Comparison of ENCODE assay signal across 17 mouse cellular contexts in the genomic region with DNA sequence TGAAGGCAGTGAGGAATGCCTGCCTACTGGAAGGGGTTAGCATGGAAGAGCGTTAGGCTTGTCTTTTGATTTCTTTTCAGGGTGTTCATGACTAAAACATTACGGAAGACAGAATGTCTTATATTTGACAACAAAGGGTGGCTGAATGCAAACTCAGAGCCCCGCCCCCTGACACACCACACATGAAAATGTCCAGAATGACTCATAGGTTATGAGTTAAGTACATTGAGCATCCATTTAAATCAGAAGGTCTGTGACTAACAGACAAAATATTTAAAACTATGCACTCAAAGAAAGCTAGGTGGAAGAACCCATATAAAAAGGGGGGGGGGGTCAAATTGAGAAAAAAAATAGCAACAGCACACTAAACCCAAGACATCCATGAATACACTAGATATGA. TPM values are rescaled to one million over a fixed set of nuclear protein-coding genes. Genes with fewer than 3 reads are reported as not detected.
"Had no signal": no experiment of that assay in that cellular context is flagged by ENCODE, and none has a peak within 500 bp of the region (broad histone marks: within the 10 kb centered on the region; RNA-seq: fewer than 3 reads in every experiment).

No protein-coding gene starts in this region.

- H3K4me3 ChIP-seq: midbrain, embryonic 10.5 days; midbrain, embryonic 12.5 days; myocyte; neural tube, embryonic 13.5 days; stomach, embryonic 15.5 days had no signal

- H3K4me1 ChIP-seq: stomach, embryonic 15.5 days had no signal

- H3K27me3 ChIP-seq: midbrain, embryonic 12.5 days; neural tube, embryonic 13.5 days; stomach, embryonic 15.5 days had no signal

- H3K36me3 ChIP-seq: midbrain, embryonic 12.5 days; neural tube, embryonic 13.5 days; stomach, embryonic 15.5 days had no signal

- DNase-seq: lung, adult 18-20 months; lung, embryonic 14.5 days; lung, postnatal 10 days; lung, postnatal 4 days; midbrain, embryonic 14.5 days; right cerebral cortex, postnatal 14 days; thymus, postnatal 14 days; thymus, postnatal 36 days had no signal

- H3K27ac ChIP-seq: midbrain, embryonic 10.5 days; midbrain, embryonic 12.5 days; neural tube, embryonic 13.5 days; stomach, embryonic 15.5 days; stomach, postnatal 0 days had no signal

RNA-seq across cellular contexts. Expression of a gene that starts 34.9 kb away (rescaled TPM):
- total RNA-seq: megakaryocyte, adult 5-6 weeks; megakaryocyte-erythroid progenitor cell, adult 5-6 weeks; neutrophil, adult 5-6 weeks had no signal
